23 mouse cellular contexts compared by ENCODE assay signal in the genomic region with DNA sequence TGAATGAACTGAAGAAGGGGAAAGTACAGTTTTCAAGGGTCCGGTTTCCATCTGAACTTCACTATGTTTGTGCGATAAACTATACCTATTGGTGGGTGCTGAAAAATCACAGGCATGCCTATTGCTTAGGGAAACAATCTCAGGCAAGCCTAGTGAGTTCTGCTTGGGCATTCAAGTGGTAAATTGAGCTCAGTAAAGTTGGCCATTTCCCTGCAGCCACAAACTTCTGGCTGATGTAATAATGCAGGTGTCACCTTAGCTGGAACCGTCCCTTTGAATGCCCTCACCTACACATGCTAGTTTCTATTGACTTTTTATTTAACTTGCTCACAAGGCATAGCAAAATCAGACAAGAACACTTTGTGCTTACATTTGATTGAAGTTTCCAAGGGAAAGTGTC.
DNase-seq lines count a peak whose midpoint lies in the region; ATAC-seq lines count a peak whose summit lies in the region.
"Had no signal": no experiment of that assay in that cellular context is flagged by ENCODE, and none has a peak within 500 bp of the region (broad histone marks: within the 10 kb centered on the region; RNA-seq: fewer than 3 reads in every experiment).

No protein-coding gene starts in this region.

- 0 out of 2 replicates have a peak, but pooled peaks cover 3% of the 10 kb centered on the region for H3K4me1 ChIP-seq in kidney, embryonic 14.5 days (ENCODE audit: control insufficient read depth, insufficient read depth, low read length)
- peaks cover 9% of the 10 kb centered on the region; the same call in 1 of the 2 replicates for H3K4me1 ChIP-seq in kidney, embryonic 16.5 days (ENCODE audit: insufficient read depth, low read length)
- H3K4me1 ChIP-seq: forebrain, embryonic 10.5 days; forebrain, embryonic 13.5 days; heart, embryonic 10.5 days; heart, embryonic 13.5 days had no signal

- peak; percentile 80; the same call in 1 of the 2 replicates for ATAC-seq in kidney, embryonic 14.5 days (ENCODE audit: low FRiP score, low TSS enrichment)
- ATAC-seq in kidney, embryonic 16.5 days (ENCODE audit: low FRiP score, low TSS enrichment): peak; percentile 88; the same call in 1 of the 2 replicates
- ATAC-seq: hindbrain, postnatal 0 days had no signal

- no peaks in the 10 kb centered on the region for H3K27me3 ChIP-seq in kidney, embryonic 14.5 days (ENCODE audit: control insufficient read depth, insufficient read depth, low read length)
- H3K27me3 ChIP-seq in kidney, embryonic 16.5 days (ENCODE audit: insufficient read depth, low read length): no peaks in the 10 kb centered on the region
- H3K27me3 ChIP-seq: forebrain, embryonic 13.5 days; heart, embryonic 13.5 days had no signal

- H3K36me3 ChIP-seq in kidney, embryonic 14.5 days (ENCODE audit: control insufficient read depth, insufficient read depth, low read length): no peaks in the 10 kb centered on the region
- H3K36me3 ChIP-seq in kidney, embryonic 16.5 days (ENCODE audit: insufficient read depth, low read length): no peaks in the 10 kb centered on the region
- H3K36me3 ChIP-seq: forebrain, embryonic 10.5 days; heart, embryonic 10.5 days; heart, embryonic 13.5 days had no signal

- H3K9me3 ChIP-seq in kidney, embryonic 14.5 days (ENCODE audit: control insufficient read depth, low read length): no peaks in the 10 kb centered on the region
- no peaks in the 10 kb centered on the region for H3K9me3 ChIP-seq in kidney, embryonic 16.5 days (ENCODE audit: low read length)
- H3K9me3 ChIP-seq: forebrain, embryonic 10.5 days; forebrain, embryonic 13.5 days; heart, embryonic 10.5 days; heart, embryonic 13.5 days had no signal

- H3K4me2 ChIP-seq in kidney, embryonic 14.5 days (replicated peaks; ENCODE audit: low read depth, low read length): no peak overlapping the region
- H3K4me2 ChIP-seq in kidney, embryonic 16.5 days (replicated peaks; ENCODE audit: low read depth, low read length): no peak overlapping the region
- H3K4me2 ChIP-seq: forebrain, embryonic 13.5 days; heart, embryonic 13.5 days; hindbrain, embryonic 14.5 days had no signal

- H3K4me3 ChIP-seq in kidney, embryonic 14.5 days (ENCODE audit: low read length): no peak overlapping the region
- H3K4me3 ChIP-seq in kidney, embryonic 16.5 days (ENCODE audit: low read length): no peak overlapping the region
- H3K4me3 ChIP-seq: forebrain, embryonic 10.5 days; forebrain, embryonic 13.5 days; heart, adult 2 months; heart, embryonic 10.5 days; heart, embryonic 13.5 days had no signal

- peak; percentile 4 for DNase-seq in kidney, adult 11 months
- no peak for DNase-seq in kidney, postnatal 25 days
- no peak for DNase-seq in kidney, adult 18-20 months
- no peak for DNase-seq in c-Kit-positive CD71-positive TER-119-positive erythroid progenitor cells, embryonic 14.5 days (ENCODE audit: low spot score)
- DNase-seq: adrenal gland, adult 8-10 months; adrenal gland, postnatal 25 days; B cell, adult 2 months; cerebellum, adult 18-20 months; cerebellum, adult 9-10 months; cerebellum, postnatal 14 days; gastrocnemius, postnatal 10 days; gastrocnemius, postnatal 36 days; heart, adult 2 months; heart, postnatal 14 days; heart, postnatal 4 days had no signal

- no peak overlapping the region for H3K9ac ChIP-seq in kidney, embryonic 14.5 days (ENCODE audit: low read depth, low read length)
- no peak overlapping the region for H3K9ac ChIP-seq in kidney, embryonic 16.5 days (replicated peaks; ENCODE audit: low read length)
- H3K9ac ChIP-seq: forebrain, embryonic 13.5 days; heart, embryonic 13.5 days; hindbrain, embryonic 14.5 days had no signal

- no peak overlapping the region for H3K27ac ChIP-seq in kidney, embryonic 14.5 days (ENCODE audit: low read depth, low read length)
- H3K27ac ChIP-seq in kidney, embryonic 16.5 days (ENCODE audit: low read length): no peak overlapping the region
- H3K27ac ChIP-seq: forebrain, embryonic 10.5 days; forebrain, embryonic 13.5 days; heart, adult 2 months; heart, embryonic 10.5 days; heart, embryonic 13.5 days; hindbrain, embryonic 14.5 days; hindbrain, postnatal 0 days had no signal

- WGBS in kidney, embryonic 14.5 days: 45% methylated on average over 3 of the region's 3 CpGs
- 38% methylated on average over 3 of the region's 3 CpGs for WGBS in kidney, embryonic 16.5 days
